Mouse (Mus musculus) forebrain, embryonic 15.5 days (tissue): ENCODE measurements around the gene Arl13a. TPM values are rescaled to one million over a fixed set of nuclear protein-coding genes. Genes with fewer than 3 reads are reported as not detected.
A peak's percentile ranks its signal among the peaks of the same experiment; 100 is the strongest.
"Not testable (repeated sequence)": the region's sequence is repeated elsewhere in the genome, so short reads cannot be mapped to it uniquely, and the experiment has no call there.

Experiments used
- ATAC-seq: fragments of 200-750 bp; cut with Nextera tagmentation; replicated peaks from 2 replicates; pipeline ENCODE4 v1.8.0; 2017; ENCODE audit warnings: mild to moderate bottlenecking, moderate TSS enrichment, moderate library complexity
- H3K27ac ChIP-seq: fragments of 300-500 bp; sonication (generic); replicated peaks from 2 replicates; pipeline ENCODE4 v1.5.1; 2015; ENCODE audit warnings: mild to moderate bottlenecking, inconsistent platforms
- H3K27me3 ChIP-seq: fragments of 300-500 bp; sonication (generic); 2 replicates; pipeline ENCODE4 v1.6.1; 2015; ENCODE audit warnings: inconsistent platforms
- H3K36me3 ChIP-seq: fragments of 300-500 bp; sonication (generic); 2 replicates; pipeline ENCODE4 v1.6.1; 2015; ENCODE audit warnings: mild to moderate bottlenecking, inconsistent platforms
- H3K4me1 ChIP-seq: fragments of 300-500 bp; sonication (generic); 2 replicates; pipeline ENCODE4 v1.6.1; 2015; ENCODE audit warnings: inconsistent platforms
- H3K4me2 ChIP-seq: fragments of 300-500 bp; sonication (generic); replicated peaks from 2 replicates; pipeline ENCODE4 v1.6.1; 2015; ENCODE audit warnings: mild to moderate bottlenecking, inconsistent platforms
- H3K4me3 ChIP-seq: fragments of 300-500 bp; sonication (generic); 2 replicates; pipeline ENCODE4 v1.5.1; 2015; ENCODE audit warnings: mild to moderate bottlenecking, inconsistent platforms
- H3K9ac ChIP-seq: fragments of 300-500 bp; sonication (generic); replicated peaks from 2 replicates; pipeline ENCODE4 v1.6.1; 2015; ENCODE audit warnings: mild to moderate bottlenecking, inconsistent platforms
- H3K9me3 ChIP-seq: fragments of 300-500 bp; sonication (generic); 2 replicates; pipeline ENCODE4 v1.6.1; 2016; ENCODE audit warnings: inconsistent platforms
- WGBS: fragments of 180-500 bp; shearing (Covaris S2); methylation state at CpG from one replicate; pipeline ENCODE4 v1.1.7; 2015; ENCODE audit warnings: mixed read lengths; 5-methylcytosine and 5-hydroxymethylcytosine counted together
- polyA plus RNA-seq: library from polyadenylated mRNA; unstranded; fragments of >200 nt; fragmentation: Nextera tagmentation; extraction: Ambion mirVana; gene quantifications from 2 replicates; pipeline ENCODE4 v1.2.1, GENCODE M21; 2015

Gene Arl13a
- not detected in 2 replicates for polyA plus RNA-seq

DNA sequence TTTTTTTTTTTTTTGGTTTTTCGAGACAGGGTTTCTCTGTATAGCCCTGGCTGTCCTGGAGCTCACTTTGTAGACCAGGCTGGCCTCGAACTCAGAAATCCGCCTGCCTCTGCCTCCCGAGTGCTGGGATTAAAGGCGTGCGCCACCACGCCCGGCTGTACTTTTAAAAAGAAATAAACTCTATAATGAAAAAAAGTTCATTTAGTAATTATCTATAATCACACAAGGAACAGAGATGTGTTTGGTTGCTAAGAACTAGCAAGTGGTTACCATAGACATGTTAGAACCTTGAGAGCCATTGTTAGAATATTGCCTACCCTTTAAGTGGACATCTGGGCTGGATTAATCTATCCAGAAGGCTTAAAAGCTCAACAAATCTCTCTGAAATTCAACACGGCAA, at the start of gene Arl13a:
TSS of gene Arl13a (plus strand) at position 301 of the 400 bp plus-strand sequence.
- H3K9me3 ChIP-seq, H3K27ac ChIP-seq, H3K4me1 ChIP-seq, H3K4me2 ChIP-seq, ATAC-seq, H3K36me3 ChIP-seq, H3K9ac ChIP-seq, H3K27me3 ChIP-seq, H3K4me3 ChIP-seq: not testable (repeated sequence)
- WGBS, result 94% methylated on average over 9 of the region's 9 CpGs

DNA sequence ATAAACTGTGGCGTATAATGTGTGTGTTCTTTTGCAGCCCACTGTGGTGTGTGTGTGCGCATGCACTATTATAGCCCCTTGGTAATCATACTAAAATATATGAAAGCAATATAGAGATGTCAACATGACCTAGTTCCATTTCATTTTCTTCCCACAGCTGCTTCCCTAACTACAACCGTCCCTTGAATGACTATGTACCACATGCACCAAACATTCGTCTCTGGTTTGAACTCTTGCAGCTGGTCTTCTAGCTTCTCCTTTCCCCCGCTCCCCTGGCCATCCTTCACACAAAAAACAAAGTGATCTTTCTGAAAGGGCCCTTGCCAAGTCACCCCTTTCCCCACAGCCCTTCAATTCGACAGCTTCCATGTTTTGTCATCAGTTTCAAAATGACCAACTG, 47.3 kb upstream of the Arl13a start:
- no peak overlapping the region for H3K4me3 ChIP-seq
- H3K36me3 ChIP-seq, result no peaks in the 10 kb centered on the region
- no peak overlapping the region for H3K4me2 ChIP-seq
- no peaks in the 10 kb centered on the region for H3K9me3 ChIP-seq
- H3K4me1 ChIP-seq, result no peaks in the 10 kb centered on the region
- 81% methylated on average over 6 of the region's 6 CpGs for WGBS
- ATAC-seq, result no peak
- no peak overlapping the region for H3K27ac ChIP-seq
- H3K9ac ChIP-seq, result no peak overlapping the region
- no peaks in the 10 kb centered on the region for H3K27me3 ChIP-seq

GRCm38 (mm10) chrX:134141551-134141950, 45.8 kb upstream of the Arl13a start:
- Histone ChIP-seq H3K27me3 (no peaks in the 10 kb centered on the region), H3K9ac (no peak overlapping the region), H3K4me2 (no peak overlapping the region), H3K9me3 (no peaks in the 10 kb centered on the region), H3K4me3 (no peak overlapping the region), H3K36me3 (no peaks in the 10 kb centered on the region), H3K27ac (no peak overlapping the region), H3K4me1 (no peaks in the 10 kb centered on the region)
- no peak for ATAC-seq
- WGBS, result 90% methylated on average over 1 of the region's 1 CpGs

- no peak overlapping the region for H3K27ac ChIP-seq
- H3K36me3 ChIP-seq, result no peaks in the 10 kb centered on the region
- 81% methylated on average over 4 of the region's 4 CpGs for WGBS
- no peaks in the 10 kb centered on the region for H3K4me1 ChIP-seq
- no peaks in the 10 kb centered on the region for H3K9me3 ChIP-seq
- H3K4me2 ChIP-seq, result no peak overlapping the region
- H3K27me3 ChIP-seq, result no peaks in the 10 kb centered on the region
- ATAC-seq, result no peak
- H3K4me3 ChIP-seq, result no peak overlapping the region
- H3K9ac ChIP-seq, result no peak overlapping the region
These were observed 45.3 kb upstream of the Arl13a start for GRCm38 (mm10) chrX:134141986-134142385.

DNA sequence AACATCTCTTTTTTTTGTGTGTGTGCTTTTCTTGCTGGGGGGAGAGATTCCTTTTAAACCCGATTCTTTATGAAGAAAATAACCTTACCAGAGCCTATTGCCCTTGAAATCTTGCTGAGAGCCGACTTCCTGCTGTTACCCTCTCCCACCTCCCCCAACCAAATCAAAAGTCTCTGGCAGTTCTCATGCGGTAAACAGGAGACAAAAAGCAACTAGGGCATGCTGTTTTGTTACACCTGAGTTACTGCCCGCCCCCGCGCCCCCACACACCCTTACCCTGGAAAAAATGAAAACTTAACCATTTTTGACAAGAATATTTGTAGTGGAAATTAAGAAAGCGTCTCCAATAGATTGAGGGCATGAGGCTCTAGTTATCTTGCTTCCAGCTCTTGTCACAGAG, 29.1 kb upstream of the Arl13a start:
- WGBS, result 43% methylated on average over 7 of the region's 7 CpGs
- Histone ChIP-seq H3K27me3 (no peaks in the 10 kb centered on the region), H3K4me3 (no peak overlapping the region), H3K4me1 (0 out of 2 replicates have a peak, but pooled peaks cover 4% of the 10 kb centered on the region), H3K27ac (no peak overlapping the region), H3K36me3 (no peaks in the 10 kb centered on the region), H3K9ac (no peak overlapping the region), H3K4me2 (no peak overlapping the region), H3K9me3 (no peaks in the 10 kb centered on the region)
- no peak for ATAC-seq

- Histone ChIP-seq H3K4me2 (no peak overlapping the region), H3K36me3 (no peaks in the 10 kb centered on the region), H3K4me3 (no peak overlapping the region), H3K4me1 (0 out of 2 replicates have a peak, but pooled peaks cover 4% of the 10 kb centered on the region), H3K27ac (no peak overlapping the region), H3K9ac (no peak overlapping the region), H3K9me3 (no peaks in the 10 kb centered on the region), H3K27me3 (no peaks in the 10 kb centered on the region)
- no peak for ATAC-seq
- 91% methylated on average over 2 of the region's 2 CpGs for WGBS
These were observed 26.9 kb upstream of the Arl13a start for GRCm38 (mm10) chrX:134160442-134160841.

DNA sequence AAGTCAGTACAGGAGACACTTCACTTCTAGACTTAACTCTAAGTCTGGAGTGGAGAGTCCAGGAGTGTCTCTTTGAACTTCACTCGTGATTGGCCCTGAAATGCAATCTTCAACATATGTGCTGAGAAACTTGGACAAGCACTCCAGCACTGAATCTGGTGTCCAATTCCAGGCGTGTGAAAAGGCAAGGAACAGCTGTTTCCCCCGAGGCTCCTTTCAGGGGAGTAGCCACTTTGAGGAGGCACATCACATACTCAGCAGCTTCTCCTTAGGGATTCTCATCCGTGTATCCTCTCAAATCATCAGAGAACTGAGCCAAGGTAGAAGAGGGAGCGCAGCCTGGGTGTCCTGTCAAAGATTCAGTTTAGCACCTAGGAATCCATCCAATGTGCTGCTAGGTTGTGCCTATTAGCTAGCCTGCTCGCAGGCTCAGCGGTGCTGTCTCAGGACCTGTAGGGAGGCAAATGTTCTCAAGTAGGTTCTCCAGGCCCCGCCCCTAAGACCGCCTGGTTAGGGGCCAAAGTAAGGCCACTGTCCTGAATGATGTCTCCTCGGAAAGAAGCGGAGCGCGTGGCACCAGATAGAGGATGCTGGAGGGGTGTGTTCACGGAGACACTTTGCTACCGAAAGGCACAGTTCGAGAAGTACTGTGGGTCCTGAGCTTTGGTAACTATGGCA, 25.1 kb upstream of the Arl13a start, which contains the start of gene Xkrx:
TSS of gene Xkrx (minus strand) at position 34 of the 678 bp plus-strand sequence.
- Histone ChIP-seq H3K9ac (peak within 1 kb of the TSS; percentile 30; the same call in 1 of the 2 replicates), H3K4me1 (0 out of 2 replicates have a peak, but pooled peaks cover 4% of the 10 kb centered on the region), H3K4me2 (peak within 1 kb of the TSS; percentile 48), H3K27ac (no peak within 1 kb of the TSS), H3K9me3 (no peaks in the 10 kb centered on the region), H3K36me3 (no peaks in the 10 kb centered on the region), H3K27me3 (no peaks in the 10 kb centered on the region), H3K4me3 (peak within 1 kb of the TSS; percentile 37)
- 0 out of 2 replicates have a peak, but pooled peaks have one; percentile 23 for ATAC-seq
- WGBS, result 35% methylated on average over 16 of the region's 16 CpGs

- Histone ChIP-seq H3K4me1 (0 out of 2 replicates have a peak, but pooled peaks cover 4% of the 10 kb centered on the region), H3K4me2 (peak overlapping the region; percentile 48), H3K9me3 (no peaks in the 10 kb centered on the region), H3K27ac (no peak overlapping the region), H3K27me3 (no peaks in the 10 kb centered on the region), H3K36me3 (no peaks in the 10 kb centered on the region), H3K4me3 (peak overlapping the region; percentile 37), H3K9ac (peak overlapping the region; percentile 30; the same call in 1 of the 2 replicates)
- ATAC-seq, result no peak
- WGBS, result 26% methylated on average over 11 of the region's 11 CpGs
These were observed 24.5 kb upstream of the Arl13a start for GRCm38 (mm10) chrX:134162826-134163225.

GRCm38 (mm10) chrX:134163484-134163883, 23.8 kb upstream of the Arl13a start:
- Histone ChIP-seq H3K4me1 (0 out of 2 replicates have a peak, but pooled peaks cover 4% of the 10 kb centered on the region), H3K27me3 (no peaks in the 10 kb centered on the region), H3K9me3 (no peaks in the 10 kb centered on the region), H3K36me3 (no peaks in the 10 kb centered on the region), H3K27ac (no peak overlapping the region), H3K9ac (no peak overlapping the region), H3K4me3 (no peak overlapping the region), H3K4me2 (no peak overlapping the region)
- WGBS, result 55% methylated on average over 4 of the region's 4 CpGs
- no peak for ATAC-seq

DNA sequence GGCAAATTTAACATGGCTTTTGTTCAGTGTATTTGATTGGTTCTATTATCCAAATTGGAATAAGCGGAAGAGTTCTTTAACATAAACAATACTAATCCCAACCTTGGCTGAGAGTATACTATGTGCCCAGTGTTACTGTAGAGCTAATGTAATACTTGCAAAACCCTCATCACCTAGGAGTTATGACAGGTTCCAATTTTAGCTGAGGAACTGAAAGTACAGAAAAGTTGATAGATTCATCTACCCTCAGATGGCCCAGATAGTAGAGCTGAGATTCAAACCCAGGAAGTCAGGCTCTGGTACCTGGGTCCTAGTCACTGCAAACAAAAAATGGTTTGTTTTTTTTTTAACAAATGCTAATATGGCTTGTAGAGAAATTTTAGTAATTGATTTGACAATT, 16.7 kb upstream of the Arl13a start:
- no peak overlapping the region for H3K27ac ChIP-seq
- H3K9ac ChIP-seq, result no peak overlapping the region
- H3K4me3 ChIP-seq, result no peak overlapping the region
- no peaks in the 10 kb centered on the region for H3K27me3 ChIP-seq
- H3K36me3 ChIP-seq, result no peaks in the 10 kb centered on the region
- WGBS, result 95% methylated on average over 1 of the region's 1 CpGs
- ATAC-seq, result no peak
- H3K4me2 ChIP-seq, result no peak overlapping the region
- H3K4me1 ChIP-seq, result no peaks in the 10 kb centered on the region
- no peaks in the 10 kb centered on the region for H3K9me3 ChIP-seq

- Histone ChIP-seq H3K4me2 (no peak overlapping the region), H3K9me3 (no peaks in the 10 kb centered on the region), H3K27ac (no peak overlapping the region), H3K4me3 (no peak overlapping the region), H3K4me1 (no peaks in the 10 kb centered on the region), H3K27me3 (no peaks in the 10 kb centered on the region), H3K9ac (no peak overlapping the region), H3K36me3 (no peaks in the 10 kb centered on the region)
- WGBS, result 96% methylated on average over 1 of the region's 1 CpGs
- ATAC-seq, result no peak
These were observed 12.6 kb upstream of the Arl13a start for GRCm38 (mm10) chrX:134174699-134175098.

- no peaks in the 10 kb centered on the region for H3K4me1 ChIP-seq
- H3K4me3 ChIP-seq, result no peak overlapping the region
- no peak overlapping the region for H3K27ac ChIP-seq
- H3K27me3 ChIP-seq, result no peaks in the 10 kb centered on the region
- 87% methylated on average over 2 of the region's 2 CpGs for WGBS
- no peaks in the 10 kb centered on the region for H3K9me3 ChIP-seq
- no peak overlapping the region for H3K9ac ChIP-seq
- no peak overlapping the region for H3K4me2 ChIP-seq
- ATAC-seq, result no peak
- no peaks in the 10 kb centered on the region for H3K36me3 ChIP-seq
These were observed 21.2 kb downstream of the Arl13a start for GRCm38 (mm10) chrX:134208491-134208890.
